Mouse (Mus musculus): ENCODE measurements around the gene Olfr1338. TPM values are rescaled to one million over a fixed set of nuclear protein-coding genes. Genes with fewer than 3 reads are reported as not detected.
"Not testable (repeated sequence)": the region's sequence is repeated elsewhere in the genome, so short reads cannot be mapped to it uniquely, and the experiment has no call there.

The Olfr1338 gene
- not detected in 2 replicates for polyA plus RNA-seq (2012; rRNA removed)

DNA sequence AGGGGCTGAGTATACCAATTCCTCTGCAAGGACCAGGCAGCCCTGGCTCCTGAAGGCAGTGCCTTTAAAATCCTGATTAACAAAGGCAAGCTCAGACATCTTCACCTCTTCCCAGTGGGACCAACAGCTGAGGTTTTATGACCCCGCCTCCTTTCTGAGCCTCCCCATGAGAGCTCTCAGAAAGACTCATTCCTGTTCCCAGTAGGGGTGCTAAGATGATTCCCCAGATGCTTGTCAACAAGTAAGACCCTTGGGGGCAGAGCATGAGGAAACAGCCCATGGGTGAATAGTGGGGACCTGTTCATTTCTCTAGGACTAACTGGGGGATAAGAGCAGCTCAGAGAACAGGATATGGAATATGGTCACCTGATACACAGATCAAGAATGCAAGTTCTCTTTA is at the start of gene Olfr1338:
Gene Olfr1338, minus strand, starts transcription at position 101 of the 400 bp plus-strand sequence.
- DNase-seq (ENCODE audit: low spot score) = no peak

DNA sequence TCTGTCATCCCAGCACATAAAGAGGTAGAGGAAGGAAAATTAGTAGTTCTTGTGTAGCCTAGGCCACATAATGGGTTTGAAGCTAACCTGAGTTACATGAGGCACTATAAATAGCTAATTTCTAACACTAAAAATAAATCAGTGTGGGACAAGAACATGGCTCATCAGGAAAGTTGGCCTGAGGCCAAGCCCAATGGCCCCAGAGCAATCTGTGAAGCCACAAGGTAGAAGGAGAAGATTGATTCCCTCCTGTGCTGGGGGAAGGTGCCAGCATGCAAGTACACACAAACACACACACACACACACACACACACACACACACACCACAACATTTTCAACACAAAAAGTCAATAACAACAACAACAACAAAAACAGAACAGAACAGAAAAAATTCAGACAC is 34.3 kb upstream of the Olfr1338 start:
- DNase-seq (ENCODE audit: low spot score) = not testable (repeated sequence)

DNA sequence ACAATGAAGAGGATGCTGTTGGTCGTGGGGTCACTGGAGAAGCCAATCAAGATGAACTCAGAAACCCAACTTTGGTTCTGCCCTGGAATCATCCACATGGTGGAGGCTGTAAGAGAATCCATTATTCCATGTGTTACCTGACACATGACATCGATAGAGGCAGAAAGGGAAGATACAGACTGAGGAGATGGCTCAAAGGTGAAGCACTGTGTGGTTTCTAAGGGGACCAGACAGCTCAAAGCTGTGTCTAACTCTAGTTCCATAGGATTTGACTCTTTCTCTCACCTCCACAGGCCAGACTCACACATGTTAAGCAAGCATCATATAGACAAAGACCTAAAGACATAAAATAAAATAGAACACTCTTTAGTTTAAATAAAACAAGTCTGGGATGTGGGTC is 23.9 kb upstream of the Olfr1338 start, which contains the start of gene Olfr1337:
Gene Olfr1337, minus strand, starts transcription at position 101 of the 400 bp plus-strand sequence.
- no peak for DNase-seq (ENCODE audit: low spot score)

DNA sequence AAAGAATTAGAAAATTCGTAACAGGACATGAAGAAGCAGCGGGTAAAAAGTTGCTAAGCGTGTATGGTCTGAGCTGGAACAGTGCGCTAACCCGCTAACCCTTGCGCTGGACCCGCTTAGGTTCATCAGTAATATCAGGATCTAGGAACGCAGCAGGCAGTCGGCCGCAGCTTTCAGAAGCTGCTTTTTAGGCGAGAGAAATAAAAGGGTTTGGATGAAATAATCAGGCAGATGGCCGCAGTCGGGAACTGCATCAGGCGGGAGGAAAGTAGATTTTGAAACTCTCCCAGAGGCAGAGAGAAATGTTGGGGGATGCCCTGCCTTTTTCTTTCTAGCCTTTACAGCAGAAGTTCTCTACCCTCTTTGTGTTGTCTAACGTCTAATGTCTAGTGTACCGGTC is 16.7 kb downstream of the Olfr1338 start:
- DNase-seq (ENCODE audit: low spot score) = no peak

DNA sequence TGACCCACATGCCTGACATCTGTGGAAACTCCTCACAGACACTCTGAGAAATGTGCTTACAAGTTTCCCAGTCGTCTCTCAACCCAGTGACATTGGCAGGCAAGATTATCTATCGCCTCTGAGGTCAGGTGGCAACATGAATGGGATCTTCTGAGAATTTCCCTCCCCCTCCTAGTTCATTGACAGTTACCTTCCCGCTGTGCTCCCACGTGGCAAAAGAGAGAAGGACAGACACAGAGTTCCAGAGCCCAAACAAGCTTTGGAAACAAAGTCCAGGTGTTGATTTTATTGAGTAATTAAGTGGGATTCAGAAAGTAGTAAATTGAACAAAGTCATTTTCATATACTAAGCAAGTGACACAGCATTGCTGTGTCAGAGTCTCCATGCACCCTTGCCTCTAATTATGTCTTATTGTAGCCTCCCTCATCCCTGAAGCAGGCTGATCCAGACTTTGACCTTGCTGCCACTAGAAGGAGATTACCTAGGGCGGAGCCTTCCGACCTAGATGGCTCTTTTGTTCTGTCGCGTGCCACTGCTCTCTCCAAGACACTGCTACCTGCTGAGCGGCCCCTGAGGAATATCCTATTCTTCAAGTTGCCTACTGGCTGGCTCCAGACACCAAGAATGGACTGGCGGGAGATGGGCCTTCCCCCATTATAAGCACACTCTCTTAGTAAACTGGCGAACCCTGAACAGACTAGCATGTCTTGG is 17.4 kb downstream of the Olfr1338 start:
- DNase-seq (ENCODE audit: low spot score) = no peak

DNA sequence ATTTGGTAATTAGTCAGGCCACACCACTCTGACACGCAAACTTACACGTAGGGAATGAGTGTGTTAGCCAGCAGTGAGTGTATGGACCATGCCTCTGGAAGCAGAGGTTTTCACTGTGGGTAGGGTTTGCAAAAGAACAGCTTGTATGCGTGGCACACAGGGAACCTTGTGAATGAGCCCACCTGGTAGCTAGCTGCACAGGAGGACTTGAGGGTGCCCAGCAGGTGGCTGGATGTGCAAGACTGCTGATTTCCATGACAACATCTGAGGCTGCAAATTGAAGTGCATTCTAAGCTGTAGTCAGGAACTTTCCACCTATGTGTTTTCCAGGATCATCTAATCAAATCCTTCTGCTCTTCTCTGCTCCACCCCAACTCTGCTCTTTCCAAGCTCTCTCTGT is 19.0 kb downstream of the Olfr1338 start:
- no peak for DNase-seq (ENCODE audit: low spot score)

DNA sequence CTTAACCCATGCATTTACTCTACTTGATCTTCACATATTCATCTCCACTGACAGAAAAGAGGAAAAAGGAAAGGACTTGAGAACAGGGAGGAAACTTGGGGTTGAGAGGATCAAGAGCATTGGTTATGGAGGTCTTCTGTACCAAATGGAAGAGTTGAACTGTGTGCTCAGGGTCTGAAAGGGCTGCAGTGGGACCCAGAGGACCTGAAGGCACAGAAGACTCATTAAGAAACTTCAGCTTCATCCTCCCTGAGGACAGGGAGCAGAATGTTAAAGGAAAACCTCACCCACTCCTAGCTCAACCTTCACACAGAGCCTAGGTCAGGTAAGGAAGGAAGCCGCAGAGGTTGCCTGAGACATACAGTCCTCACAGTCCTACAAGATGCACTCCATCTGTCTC is 26.7 kb downstream of the Olfr1338 start, which contains the start of gene Olfr1339:
Gene Olfr1339, plus strand, starts transcription at position 301 of the 400 bp plus-strand sequence.
- DNase-seq (ENCODE audit: low spot score) = no peak

DNA sequence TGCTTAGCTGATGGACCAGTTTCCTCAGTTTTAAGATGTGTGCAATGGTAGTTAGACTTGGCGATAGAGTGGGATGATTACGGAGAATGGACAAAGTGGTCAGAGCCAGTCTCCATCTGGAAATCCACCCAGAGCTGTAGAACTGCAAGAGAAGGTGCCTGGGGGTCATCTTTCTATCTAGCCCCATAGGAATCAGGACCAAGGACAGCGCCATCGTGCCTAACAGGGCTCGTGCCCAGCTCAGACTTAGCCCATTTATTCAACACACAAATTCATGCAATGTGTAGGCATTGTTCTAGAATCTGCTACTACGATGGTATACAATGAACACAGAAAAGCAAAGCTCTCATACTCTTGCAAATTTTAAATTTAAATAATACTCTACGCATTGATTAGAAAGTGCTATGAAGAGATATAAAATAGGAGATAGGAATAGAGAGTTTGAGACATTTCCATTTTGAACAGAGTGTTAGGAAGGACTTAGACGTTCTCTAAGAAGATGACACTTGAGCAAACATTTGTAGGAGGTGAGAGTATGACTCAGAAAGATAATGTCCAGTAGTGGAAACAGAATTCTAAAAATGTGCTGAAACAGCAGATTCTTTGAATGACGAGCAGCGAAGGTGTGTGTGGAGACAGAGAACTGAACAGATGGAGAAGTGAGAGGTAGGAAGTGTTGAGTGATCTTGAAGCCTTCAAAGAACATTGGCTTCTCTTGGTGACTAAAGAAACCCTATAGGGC is 36.6 kb downstream of the Olfr1338 start:
- DNase-seq (ENCODE audit: low spot score) = no peak

DNA sequence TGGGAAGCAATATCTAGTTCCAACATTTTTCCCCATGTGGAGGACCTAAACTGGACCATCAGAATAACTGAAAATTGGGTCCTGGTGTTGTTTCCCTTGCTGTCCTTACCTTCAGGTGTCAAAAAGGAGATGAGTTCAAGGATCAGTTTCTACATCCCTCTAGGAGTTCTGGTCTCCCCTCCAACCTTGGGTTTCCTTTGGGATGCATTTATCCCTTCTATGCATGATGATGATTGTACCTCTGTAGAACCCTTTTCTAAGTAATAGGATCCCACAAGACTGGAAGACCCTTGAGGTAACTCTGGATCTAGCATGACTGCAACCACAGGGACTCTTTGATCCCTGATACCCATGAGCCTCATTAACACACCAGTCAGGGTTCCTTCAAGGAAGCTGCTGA is 38.7 kb downstream of the Olfr1338 start, which contains the start of gene Olfr1340:
Gene Olfr1340, plus strand, starts transcription at position 301 of the 400 bp plus-strand sequence.
- no peak for DNase-seq (ENCODE audit: low spot score)

DNA sequence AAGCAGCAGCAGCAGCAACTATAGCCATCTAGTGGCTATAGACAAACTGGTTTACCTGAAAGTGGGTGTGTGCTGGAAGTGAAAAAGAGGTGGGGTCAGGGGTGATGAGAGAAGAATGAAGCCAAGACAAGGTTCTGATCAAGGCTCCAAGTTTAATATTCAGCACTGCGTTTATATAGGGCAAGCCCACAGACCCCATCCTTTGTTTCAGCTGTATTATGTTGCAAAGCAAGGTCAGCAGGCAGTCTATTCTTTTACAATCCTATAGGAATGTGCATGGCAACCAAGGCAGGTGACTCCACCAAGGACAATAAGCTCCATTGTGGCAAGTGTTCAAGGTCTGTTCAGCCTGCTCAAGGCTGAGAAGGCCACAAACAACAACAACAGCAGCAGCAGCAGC is 46.9 kb downstream of the Olfr1338 start:
- no peak for DNase-seq (ENCODE audit: low spot score)

DNA sequence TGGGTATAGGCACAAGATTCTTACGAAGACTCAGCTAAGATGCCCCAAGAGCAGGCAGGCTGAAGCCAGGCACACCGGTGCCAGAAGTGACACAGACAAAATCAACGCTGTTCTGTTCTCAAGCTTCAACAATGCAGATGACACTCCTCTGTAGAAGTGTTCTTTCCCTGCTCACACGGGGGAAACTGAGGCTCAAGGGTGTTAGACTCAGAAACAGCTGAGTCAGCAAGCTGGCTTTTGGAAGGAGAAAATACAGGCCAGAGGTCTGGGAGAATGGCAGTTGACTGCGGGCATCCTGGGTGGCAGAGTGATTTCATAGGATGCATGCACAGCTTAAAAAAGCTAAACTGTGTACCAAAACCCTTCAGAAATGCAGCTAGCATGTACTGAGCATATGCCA is 50.5 kb downstream of the Olfr1338 start:
- DNase-seq (ENCODE audit: low spot score) = no peak

DNA sequence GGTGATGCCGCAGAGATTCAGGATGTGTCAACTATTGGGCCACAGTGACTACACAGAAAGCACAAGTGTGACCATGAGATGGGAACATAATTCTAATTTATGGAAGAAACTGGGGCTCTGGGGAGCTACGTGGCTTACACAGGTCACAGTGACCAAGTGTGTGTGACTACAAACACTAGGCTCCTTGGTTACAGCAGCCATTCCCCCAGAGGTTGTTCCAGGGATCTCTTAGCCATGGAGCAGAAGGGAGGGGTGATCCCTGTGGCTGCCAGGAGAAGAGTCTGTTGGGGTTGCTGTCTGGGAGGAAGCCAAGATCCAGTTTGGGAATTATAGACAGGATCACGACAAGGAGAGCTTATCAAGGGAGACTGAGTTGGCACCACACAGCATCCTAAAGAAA is 55.3 kb downstream of the Olfr1338 start, which contains the start of gene Olfr1341:
Gene Olfr1341, plus strand, starts transcription at position 301 of the 400 bp plus-strand sequence.
- no peak for DNase-seq (ENCODE audit: low spot score)

Other genes with a start within 250 kb of the Olfr1338 start
- 11.7 and 15.8 TPM in 2 replicates for gene 2610528J11Rik, start 231.7 kb downstream of the Olfr1338 start, polyA plus RNA-seq (2012; rRNA removed)
- gene Tmem125, start 214.7 kb downstream of the Olfr1338 start, polyA plus RNA-seq (2012; rRNA removed) = 10.7 and 15.5 TPM in 2 replicates
- 0.04 and 0.08 TPM in 2 replicates for gene Cfap57, start 138.0 kb downstream of the Olfr1338 start, polyA plus RNA-seq (2012; rRNA removed)
- 63.4 and 72.6 TPM in 2 replicates for gene Ebna1bp2, start 137.9 kb downstream of the Olfr1338 start, polyA plus RNA-seq (2012; rRNA removed)
- not detected in 2 replicates for gene Olfr62, start 99.8 kb downstream of the Olfr1338 start, polyA plus RNA-seq (2012; rRNA removed)
- gene Olfr1342, start 66.0 kb downstream of the Olfr1338 start, polyA plus RNA-seq (2012; rRNA removed) = not detected in 2 replicates
- not detected in 2 replicates for gene Olfr1341, start 55.2 kb downstream of the Olfr1338 start, polyA plus RNA-seq (2012; rRNA removed)
- gene Olfr1340, start 38.6 kb downstream of the Olfr1338 start, polyA plus RNA-seq (2012; rRNA removed) = not detected in 2 replicates
- not detected in 2 replicates for gene Olfr1339, start 26.6 kb downstream of the Olfr1338 start, polyA plus RNA-seq (2012; rRNA removed)
- not detected in 2 replicates for gene Olfr1337, start 23.8 kb upstream of the Olfr1338 start, polyA plus RNA-seq (2012; rRNA removed)
- not detected in 2 replicates for gene Olfr1335, start 51.2 kb upstream of the Olfr1338 start, polyA plus RNA-seq (2012; rRNA removed)
- not detected in 2 replicates for gene Olfr1333, start 77.5 kb upstream of the Olfr1338 start, polyA plus RNA-seq (2012; rRNA removed)
- gene Olfr1331, start 105.9 kb upstream of the Olfr1338 start, polyA plus RNA-seq (2012; rRNA removed) = not detected in 2 replicates
- gene Olfr1330, start 129.9 kb upstream of the Olfr1338 start, polyA plus RNA-seq (2012; rRNA removed) = not detected in 2 replicates
- not detected in 2 replicates for gene Olfr1329, start 158.7 kb upstream of the Olfr1338 start, polyA plus RNA-seq (2012; rRNA removed)
- 0.03 TPM in 1 of 2 replicates, not detected in the other for gene Olfr1328, start 179.9 kb upstream of the Olfr1338 start, polyA plus RNA-seq (2012; rRNA removed)
- gene Lao1, start 202.8 kb upstream of the Olfr1338 start, polyA plus RNA-seq (2012; rRNA removed) = 0.08 and 0.27 TPM in 2 replicates

All from urinary bladder, adult 2 months (tissue).